Mouse (Mus musculus): ENCODE results near the gene Lzic.

DNA sequence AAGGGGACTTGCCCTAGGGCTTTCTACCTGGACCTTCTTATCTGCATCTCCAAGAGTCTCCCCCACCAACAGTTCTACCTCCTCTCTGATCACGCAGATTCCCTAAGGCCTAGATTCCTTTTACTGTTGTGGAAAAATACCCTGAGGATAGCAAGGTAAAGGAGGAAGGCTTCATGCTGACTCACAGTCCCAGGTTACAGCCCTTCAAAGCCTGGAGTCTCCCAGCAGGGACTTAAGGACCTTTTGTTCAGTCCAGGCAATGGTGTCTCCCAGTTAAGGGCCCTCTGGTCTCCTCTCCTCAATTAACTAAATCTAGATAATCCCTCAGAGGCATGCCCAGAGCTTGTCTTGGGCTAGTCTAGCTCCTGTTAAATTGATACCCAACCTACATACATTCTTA, 38.7 kb upstream of the Lzic start:
- no peak for TF ChIP-seq CTCF (IDR thresholded peaks at IDR 0.05; ENCODE audit: borderline replicate concordance, control insufficient read depth, extremely low read depth, insufficient read depth, low read length, poor library complexity)
- TF ChIP-seq POLR2A (IDR thresholded peaks at IDR 0.05; ENCODE audit: control insufficient read depth, extremely low read depth, insufficient read depth, low read length, poor library complexity), result no peak
